Mouse (Mus musculus) layer of hippocampus, adult 9-11 months (tissue): ENCODE data around the gene Siah2.

ENCODE experiments used
- DNase-seq: peaks from one replicate; pipeline ENCODE4 v3.0.0; 2022

The Siah2 gene

GRCm38 (mm10) chr3:58691997-58692721 is at the start of gene Siah2:
Gene Siah2 (minus strand): TSS chr3:58692400.
- peak; percentile 95 for DNase-seq

DNA sequence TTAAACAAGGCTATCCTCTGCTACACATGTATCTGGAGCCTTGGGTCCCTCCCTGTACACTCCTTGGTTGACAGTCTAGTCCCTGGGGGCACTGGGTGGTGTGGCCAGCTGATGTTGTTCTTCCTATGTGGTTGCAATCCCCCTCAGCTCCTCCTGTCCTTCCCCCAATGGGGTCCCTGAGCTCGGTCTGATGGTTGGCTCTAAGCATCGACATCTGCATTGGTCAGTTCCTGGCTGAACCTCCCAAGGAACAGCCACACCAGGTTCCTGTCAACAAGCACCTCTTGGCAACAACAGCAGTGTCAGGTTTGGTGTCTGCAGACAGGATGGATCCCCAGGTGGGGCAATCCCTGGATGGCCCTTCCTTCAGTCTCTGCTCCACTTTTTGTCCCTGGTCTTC is 47.3 kb upstream of the Siah2 start:
- no peak for DNase-seq

DNA sequence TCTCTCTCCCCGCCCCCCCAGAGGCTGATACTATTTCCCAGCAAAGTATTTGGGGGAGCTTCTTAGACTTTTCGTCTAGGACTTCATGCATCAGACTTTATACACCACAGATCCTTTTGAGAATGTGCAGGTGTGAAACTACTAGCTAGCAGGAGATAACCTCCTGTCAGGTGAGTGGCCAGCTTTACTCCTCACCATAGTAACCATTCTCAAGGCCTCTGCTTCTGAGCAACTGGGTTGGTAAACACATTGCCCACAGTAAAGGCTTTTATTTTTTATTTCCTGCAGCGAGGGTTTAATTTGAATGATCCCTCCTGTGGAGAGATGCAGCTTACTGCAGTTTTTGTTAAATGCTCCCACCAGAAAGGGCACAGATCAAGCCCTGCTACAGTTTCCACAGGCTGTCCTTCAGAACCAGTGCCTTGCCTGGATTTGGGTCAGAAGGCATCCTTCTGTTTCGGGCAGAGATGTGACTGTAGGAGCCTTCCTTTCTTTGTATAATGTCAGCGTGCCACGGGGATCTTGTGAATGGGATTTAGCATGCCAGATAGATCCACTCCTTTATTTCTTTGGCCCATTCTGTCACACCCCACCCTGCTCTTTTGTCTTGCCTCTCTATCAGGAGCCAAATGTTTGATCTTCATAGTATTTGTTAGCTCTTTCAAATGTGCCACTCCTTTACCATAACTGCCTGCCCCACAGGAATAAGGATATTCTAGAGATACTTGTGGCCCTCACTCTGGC is 46.3 kb upstream of the Siah2 start:
- no peak for DNase-seq

GRCm38 (mm10) chr3:58731520-58731919 is 39.3 kb upstream of the Siah2 start:
- DNase-seq, result no peak

DNA sequence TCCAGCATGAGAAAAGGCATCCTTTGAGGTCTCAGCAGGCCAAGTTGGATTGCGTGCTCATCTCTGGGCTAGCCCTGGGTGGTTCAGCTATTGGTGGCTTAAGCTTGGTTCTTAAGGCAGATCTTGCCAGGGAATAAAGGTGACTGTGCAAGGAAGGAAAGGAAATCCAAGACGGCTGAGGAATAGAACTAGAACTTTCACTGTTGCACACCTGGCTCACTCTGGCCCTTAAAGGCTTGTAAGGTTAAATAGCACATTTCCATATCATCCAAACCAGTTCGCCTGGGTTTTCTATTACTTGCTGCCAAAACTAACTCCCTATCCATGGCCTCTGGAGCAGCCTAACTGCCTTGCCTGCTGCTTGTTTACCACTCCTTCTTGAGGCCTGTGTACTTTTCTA is 38.4 kb upstream of the Siah2 start:
- DNase-seq, result no peak

DNA sequence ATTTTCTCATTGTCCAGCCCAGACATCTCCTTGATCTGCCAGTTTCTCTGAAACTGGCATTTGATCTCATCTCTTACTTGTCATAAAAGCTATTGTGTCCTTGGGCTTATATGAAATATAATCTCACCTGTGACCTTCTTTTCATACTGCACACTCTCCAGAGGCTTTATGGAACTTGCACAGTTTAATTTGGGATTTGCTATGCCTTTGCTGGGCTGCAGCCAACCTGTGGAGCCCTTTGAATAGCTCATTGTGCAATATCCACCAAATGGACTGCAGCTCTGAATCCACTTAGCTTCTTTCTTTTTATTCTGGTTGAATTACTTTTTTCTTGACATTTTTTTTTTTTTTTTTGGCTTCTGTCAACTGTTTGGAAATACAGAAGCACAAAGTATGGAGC is 37.3 kb upstream of the Siah2 start:
- no peak for DNase-seq

GRCm38 (mm10) chr3:58727601-58728000 is 35.4 kb upstream of the Siah2 start:
- no peak for DNase-seq

DNA sequence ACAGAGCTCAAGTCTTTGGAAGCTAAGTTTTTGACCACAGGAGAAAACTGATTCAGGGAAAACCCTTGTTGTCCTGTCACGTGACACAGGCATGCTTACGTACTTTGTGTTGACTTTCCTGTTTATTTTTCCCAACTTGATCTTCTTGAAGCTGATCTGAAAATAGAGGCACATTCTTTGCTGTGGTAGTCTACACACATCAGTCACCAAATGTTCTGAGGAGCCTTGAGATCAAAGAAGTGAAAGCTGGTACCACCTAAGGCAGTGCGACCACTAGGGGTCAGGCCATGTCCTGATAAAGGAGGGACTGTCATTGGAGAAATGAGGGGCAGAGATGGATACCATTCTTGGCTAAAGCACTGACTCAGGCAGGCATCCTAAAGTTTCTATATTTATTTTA is 34.8 kb upstream of the Siah2 start:
- peak; percentile 18 for DNase-seq

- no peak for DNase-seq
Measured at GRCm38 (mm10) chr3:58726374-58726773, 34.2 kb upstream of the Siah2 start.

- no peak for DNase-seq
Measured at GRCm38 (mm10) chr3:58724815-58725214, 32.6 kb upstream of the Siah2 start.

- DNase-seq, result no peak
Measured at GRCm38 (mm10) chr3:58723656-58724055, 31.5 kb upstream of the Siah2 start.

DNA sequence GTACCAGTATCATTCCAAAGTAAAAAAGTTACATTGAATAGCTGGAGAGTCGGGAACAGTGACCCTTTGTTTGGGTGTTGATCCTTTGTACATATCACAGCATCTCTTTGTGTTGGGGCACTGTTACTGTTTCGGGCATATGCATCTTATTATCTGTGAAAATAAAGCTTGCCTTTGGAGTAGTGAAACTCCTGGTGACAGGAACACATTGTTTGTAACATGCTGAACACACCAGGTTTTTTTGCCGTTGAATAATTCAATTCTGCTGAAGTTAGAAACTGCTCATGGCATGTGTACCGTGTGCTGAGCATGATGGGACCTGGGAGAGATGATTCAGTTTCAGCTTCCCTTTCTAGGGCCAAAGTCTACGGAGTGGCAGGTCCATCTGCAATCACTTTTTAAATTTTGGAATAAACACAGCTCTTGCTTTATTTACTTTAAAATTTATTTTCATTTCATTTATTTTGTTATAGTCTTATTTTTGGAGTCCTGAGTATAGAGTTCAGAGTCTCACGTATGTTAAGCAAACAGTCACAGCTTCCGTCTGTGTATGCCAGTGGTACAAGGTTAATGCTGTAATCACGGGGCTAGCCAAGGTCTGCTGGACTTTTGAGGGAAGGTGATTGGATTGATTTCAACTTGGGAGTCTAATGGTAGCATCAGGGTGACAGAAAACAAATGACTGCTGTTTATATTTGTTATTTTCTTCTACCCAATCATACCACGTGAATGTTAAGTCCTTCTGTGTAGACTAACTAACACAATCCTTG is 27.4 kb upstream of the Siah2 start:
- peak; percentile 36 for DNase-seq

DNA sequence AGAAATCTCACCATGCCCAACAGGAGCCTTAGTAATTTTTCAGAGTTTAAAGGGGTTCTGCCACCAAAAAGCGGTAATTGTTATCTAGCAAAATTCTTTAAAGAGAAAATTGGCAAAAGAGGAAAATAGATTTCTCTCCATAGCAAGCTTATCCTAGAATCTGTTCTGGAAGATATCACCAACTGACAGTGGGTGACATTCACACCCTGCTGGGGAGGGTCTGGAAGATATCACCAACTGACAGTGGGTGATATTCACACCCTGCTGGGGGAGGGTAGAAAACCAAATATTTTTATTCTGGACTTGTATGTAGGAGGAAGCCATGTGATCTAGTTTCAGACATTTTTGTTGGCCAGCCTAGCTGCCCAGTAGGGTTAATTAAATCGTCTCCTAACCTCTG is 24.5 kb upstream of the Siah2 start:
- no peak for DNase-seq

GRCm38 (mm10) chr3:58714767-58715166 is 22.6 kb upstream of the Siah2 start:
- DNase-seq, result no peak

- no peak for DNase-seq
Measured at GRCm38 (mm10) chr3:58714034-58714433, 21.8 kb upstream of the Siah2 start.

GRCm38 (mm10) chr3:58713191-58713590 is 21.0 kb upstream of the Siah2 start:
- DNase-seq, result no peak

- DNase-seq, result no peak
Measured at GRCm38 (mm10) chr3:58704547-58704946, 12.3 kb upstream of the Siah2 start.

DNA sequence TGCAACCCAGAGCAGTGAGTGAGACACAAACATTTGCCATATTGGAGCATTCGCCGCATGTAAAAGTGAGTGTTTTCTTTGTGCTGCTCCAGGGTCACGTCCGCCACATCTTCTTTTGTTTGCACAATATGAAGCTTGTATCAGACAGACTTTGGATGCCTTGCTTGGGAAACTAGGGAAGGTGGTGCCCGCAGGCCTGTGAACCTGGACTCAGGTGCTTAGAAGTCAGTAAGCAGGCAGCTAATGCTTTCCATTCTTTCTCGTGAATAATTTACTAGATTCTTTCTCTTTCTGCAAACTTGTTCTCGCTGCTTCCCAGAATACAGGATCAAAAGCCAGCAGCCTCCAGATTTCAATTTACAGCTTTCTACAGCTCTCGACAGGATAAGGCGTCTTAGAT is 11.5 kb upstream of the Siah2 start:
- DNase-seq, result no peak

GRCm38 (mm10) chr3:58702329-58702728 is 10.1 kb upstream of the Siah2 start:
- DNase-seq, result no peak

- no peak for DNase-seq
Measured at GRCm38 (mm10) chr3:58701441-58701840, 9.2 kb upstream of the Siah2 start.

- no peak for DNase-seq
Measured at GRCm38 (mm10) chr3:58697926-58698325, 5.7 kb upstream of the Siah2 start.

GRCm38 (mm10) chr3:58696806-58697205 is 4.6 kb upstream of the Siah2 start:
- DNase-seq, result no peak

DNA sequence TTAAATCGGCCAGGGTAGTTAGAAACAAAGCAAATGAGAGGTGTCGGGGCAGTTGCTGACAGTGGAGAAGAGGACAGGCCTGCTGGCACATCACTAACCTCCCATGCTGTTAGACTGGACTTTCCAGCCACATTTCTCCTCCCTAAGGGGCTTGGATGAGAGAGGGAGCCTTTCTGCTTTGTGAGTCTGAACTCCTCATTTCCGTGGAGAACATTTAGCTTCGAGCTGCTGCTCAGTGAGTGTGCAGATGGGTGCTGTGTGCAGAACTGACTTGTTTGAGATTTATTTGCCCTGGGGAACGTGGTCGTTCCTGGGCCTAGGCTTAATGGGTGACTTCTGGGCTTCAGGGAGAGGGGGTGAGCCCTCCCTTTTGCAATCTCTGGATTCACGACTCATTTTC is 3.3 kb upstream of the Siah2 start:
- DNase-seq, result no peak

- DNase-seq, result no peak
Measured at GRCm38 (mm10) chr3:58695044-58695443, 2.8 kb upstream of the Siah2 start.
